Mouse (Mus musculus) lung, adult 2 months (tissue): ENCODE measurements around the gene Vps8. TPM values are rescaled to one million over a fixed set of nuclear protein-coding genes. Genes with fewer than 3 reads are reported as not detected.

ENCODE experiments used
- DNase-seq: peaks from one replicate; pipeline ENCODE4 v3.0.0; 2022
- H3K4me1 ChIP-seq: fragments of 200-500 bp; 2 replicates; pipeline ENCODE4 v1.6.1; 2011; ENCODE audit warnings: low read length; ENCODE audit not compliant: control insufficient read depth, insufficient read depth
- H3K4me3 ChIP-seq: fragments of 200-500 bp; replicated peaks from 2 replicates; pipeline ENCODE3; 2011; ENCODE audit warnings: low read depth, mild to moderate bottlenecking, control low read depth, low read length; ENCODE audit errors: extremely low read depth
- CTCF ChIP-seq: fragments of 200-500 bp; IDR thresholded peaks from 2 replicates; pipeline ENCODE4 v1.5.1; 2011; ENCODE audit warnings: mild to moderate bottlenecking, low read length, control low read depth; ENCODE audit not compliant: insufficient read depth
- POLR2A ChIP-seq: fragments of 200-500 bp; IDR thresholded peaks from 2 replicates; pipeline ENCODE4 v1.6.1; 2011; ENCODE audit warnings: low read depth, mild to moderate bottlenecking, control low read depth, low read length, borderline replicate concordance; ENCODE audit errors: extremely low read depth
- WGBS: fragments of 180-500 bp; shearing (Covaris S2); methylation state at CpG from one replicate; pipeline ENCODE4 v1.1.7; 2018; 5-methylcytosine and 5-hydroxymethylcytosine counted together
- polyA plus RNA-seq: library from polyadenylated mRNA; depleted of rRNA; stranded (reverse); fragments of >200 nt; gene quantifications from 2 replicates; pipeline ENCODE4 v1.2.3, GENCODE M21; 2012

Gene Vps8
- polyA plus RNA-seq, 1 experiment: 13.9 TPM

GRCm38 (mm10) chr16:21625784-21626634 is 203.1 kb downstream of the Vps8 start:
- Histone ChIP-seq H3K4me1 (no peaks in the 10 kb centered on the region), H3K4me3 (no peak overlapping the region)
- WGBS: 69% methylated on average over 6 of the region's 6 CpGs
- TF ChIP-seq POLR2A (no peak), CTCF (no peak)
- no peak for DNase-seq

- no peak overlapping the region for H3K4me3 ChIP-seq
- H3K4me1 ChIP-seq: no peaks in the 10 kb centered on the region
- no peak for DNase-seq
- TF ChIP-seq POLR2A (no peak), CTCF (no peak)
- WGBS: 83% methylated on average over 6 of the region's 6 CpGs
Measured at GRCm38 (mm10) chr16:21627248-21627647, 204.3 kb downstream of the Vps8 start.

GRCm38 (mm10) chr16:21628061-21628591 is 205.2 kb downstream of the Vps8 start:
- Histone ChIP-seq H3K4me3 (no peak overlapping the region), H3K4me1 (no peaks in the 10 kb centered on the region)
- DNase-seq: no peak
- 85% methylated on average over 13 of the region's 13 CpGs for WGBS
- TF ChIP-seq CTCF: no peak
- TF ChIP-seq POLR2A: no peak

GRCm38 (mm10) chr16:21630614-21631013 is 207.7 kb downstream of the Vps8 start:
- TF ChIP-seq CTCF (no peak), POLR2A (no peak)
- Histone ChIP-seq H3K4me1 (no peaks in the 10 kb centered on the region), H3K4me3 (no peak overlapping the region)
- no peak for DNase-seq
- 74% methylated on average over 4 of the region's 4 CpGs for WGBS

GRCm38 (mm10) chr16:21631815-21632222 is 208.9 kb downstream of the Vps8 start:
- no peak overlapping the region for H3K4me3 ChIP-seq
- DNase-seq: no peak
- 72% methylated on average over 4 of the region's 4 CpGs for WGBS
- TF ChIP-seq POLR2A (no peak), CTCF (no peak)
- peaks cover 7% of the 10 kb centered on the region for H3K4me1 ChIP-seq

GRCm38 (mm10) chr16:21634460-21634859 is 211.5 kb downstream of the Vps8 start:
- TF ChIP-seq CTCF (no peak), POLR2A (no peak)
- H3K4me3 ChIP-seq: no peak overlapping the region
- DNase-seq: no peak
- peaks cover 15% of the 10 kb centered on the region for H3K4me1 ChIP-seq

- H3K4me3 ChIP-seq: no peak overlapping the region
- H3K4me1 ChIP-seq: peaks cover 21% of the 10 kb centered on the region
- 56% methylated on average over 5 of the region's 5 CpGs for WGBS
- TF ChIP-seq POLR2A (no peak), CTCF (no peak)
- no peak for DNase-seq
Measured at GRCm38 (mm10) chr16:21636156-21636853, 213.4 kb downstream of the Vps8 start.

GRCm38 (mm10) chr16:21637201-21637819 is 214.4 kb downstream of the Vps8 start:
- WGBS: 51% methylated on average over 11 of the region's 11 CpGs

GRCm38 (mm10) chr16:21640766-21641499 is 218.0 kb downstream of the Vps8 start:
- TF ChIP-seq POLR2A: no peak
- no peak for TF ChIP-seq CTCF
- 44% methylated on average over 7 of the region's 7 CpGs for WGBS

More at GRCm38 (mm10) chr16:21637201-21637819, 214.4 kb downstream of the Vps8 start:
- Histone ChIP-seq H3K4me1 (peaks cover 31% of the 10 kb centered on the region), H3K4me3 (no peak overlapping the region)
- no peak for DNase-seq
- no peak for TF ChIP-seq POLR2A
- no peak for TF ChIP-seq CTCF

More at GRCm38 (mm10) chr16:21640766-21641499, 218.0 kb downstream of the Vps8 start:
- no peak overlapping the region for H3K4me3 ChIP-seq
- peaks cover 53% of the 10 kb centered on the region for H3K4me1 ChIP-seq
- DNase-seq: peak; percentile 17
